Mouse (Mus musculus) liver, postnatal 0 days (tissue): Measurements from ENCODE around the gene Abcc10. TPM values are rescaled to one million over a fixed set of nuclear protein-coding genes. Genes with fewer than 3 reads are reported as not detected.

Experiments used
- ATAC-seq: fragments of 200-750 bp; cut with Nextera tagmentation; 2 replicates; pipeline ENCODE4 v1.8.0; 2017; ENCODE audit warnings: mild to moderate bottlenecking, moderate library complexity
- DNase-seq: peaks from one replicate; pipeline ENCODE4 v3.0.0-alpha.2; 2016
- H3K27ac ChIP-seq: fragments of 300-500 bp; sonication (generic); 2 replicates; pipeline ENCODE4 v1.5.1; 2014; ENCODE audit warnings: antibody characterized with exemption, moderate library complexity, mild to moderate bottlenecking, low read depth
- H3K27me3 ChIP-seq: fragments of 300-500 bp; sonication (generic); 2 replicates; pipeline ENCODE4 v1.6.1; 2014; ENCODE audit warnings: low read length, control low read depth, mixed read lengths; ENCODE audit not compliant: insufficient read depth
- H3K36me3 ChIP-seq: fragments of 300-500 bp; sonication (generic); replicated peaks from 2 replicates; pipeline ENCODE4 v1.6.1; 2014; ENCODE audit warnings: mild to moderate bottlenecking, control low read depth, low read length, moderate library complexity, mixed read lengths; ENCODE audit not compliant: insufficient read depth
- H3K4me1 ChIP-seq: fragments of 300-500 bp; sonication (generic); 2 replicates; pipeline ENCODE4 v1.6.1; 2014; ENCODE audit warnings: antibody characterized with exemption, mild to moderate bottlenecking, control low read depth; ENCODE audit not compliant: insufficient read depth
- H3K4me2 ChIP-seq: fragments of 300-500 bp; sonication (generic); 2 replicates; pipeline ENCODE4 v1.6.1; 2014; ENCODE audit warnings: low read depth, mild to moderate bottlenecking, low read length, moderate library complexity, mixed read lengths
- H3K4me3 ChIP-seq: fragments of 300-500 bp; sonication (generic); 2 replicates; pipeline ENCODE4 v1.5.1; 2014; ENCODE audit warnings: low read depth, low read length
- H3K9ac ChIP-seq: fragments of 300-500 bp; sonication (generic); replicated peaks from 2 replicates; pipeline ENCODE4 v1.6.1; 2014; ENCODE audit warnings: mild to moderate bottlenecking, moderate library complexity
- H3K9me3 ChIP-seq: fragments of 300-500 bp; sonication (generic); 2 replicates; pipeline ENCODE4 v1.6.1; 2016; ENCODE audit warnings: mild to moderate bottlenecking, control low read depth, low read length, mixed read lengths
- CTCF ChIP-seq: sonication (generic); IDR thresholded peaks from 2 replicates; pipeline ENCODE4 v1.5.1; 2016; ENCODE audit warnings: antibody characterized with exemption, low read depth
- EP300 ChIP-seq: IDR thresholded peaks from 2 replicates; pipeline ENCODE4 v1.6.1; 2016; ENCODE audit warnings: antibody characterized with exemption, low read depth, mild to moderate bottlenecking
- WGBS: fragments of 180-500 bp; shearing (Covaris S2); extraction: QIAGEN DNeasy Blood & Tissue Kit; methylation state at CpG from one replicate; pipeline ENCODE4 v1.1.7; 2014; ENCODE audit not compliant: insufficient replicate concordance; 5-methylcytosine and 5-hydroxymethylcytosine counted together
- polyA plus RNA-seq: library from polyadenylated mRNA; unstranded; fragments of >200 nt; fragmentation: Nextera tagmentation; extraction: Ambion mirVana; gene quantifications from 2 replicates; pipeline ENCODE4 v1.2.1, GENCODE M21; 2015

The Abcc10 gene
- polyA plus RNA-seq, 1 experiment from 2014 or later: 1.5 TPM

DNA sequence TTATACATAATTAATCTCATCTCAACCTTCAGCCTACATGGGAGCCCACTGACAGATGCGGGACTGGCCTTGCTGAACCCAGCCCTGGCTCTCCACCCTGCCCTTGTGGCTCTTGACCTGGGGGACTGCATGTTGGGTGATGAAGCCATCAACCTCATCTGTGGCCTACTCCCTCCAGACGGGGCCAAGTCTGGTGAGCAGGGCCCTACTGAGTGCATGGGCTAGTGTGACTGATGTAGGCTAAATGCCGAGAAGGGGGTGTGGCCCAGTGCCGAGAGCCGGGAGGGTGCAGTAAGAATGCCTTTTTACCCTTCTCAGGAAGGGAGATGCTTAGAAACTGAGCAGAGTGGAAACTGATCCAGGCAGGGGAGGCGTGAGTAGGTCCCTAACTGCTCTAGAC lies 73.0 kb downstream of the Abcc10 start:
- WGBS: 36% methylated on average over 6 of the region's 6 CpGs
- Histone ChIP-seq H3K4me3 (no peak overlapping the region), H3K27ac (no peak overlapping the region), H3K9ac (no peak overlapping the region), H3K9me3 (no peaks in the 10 kb centered on the region), H3K27me3 (peaks cover 23% of the 10 kb centered on the region), H3K4me1 (peaks cover 13% of the 10 kb centered on the region), H3K4me2 (no peak overlapping the region), H3K36me3 (peaks cover 41% of the 10 kb centered on the region)
- TF ChIP-seq CTCF: no peak
- ATAC-seq (no peak), DNase-seq (no peak)

- H3K4me3 ChIP-seq: peak overlapping the region; percentile 68
- peaks cover 15% of the 10 kb centered on the region for H3K4me1 ChIP-seq
- under 1% methylated on average over 24 of the region's 54 CpGs for WGBS
- peak overlapping the region; percentile 99 for H3K4me2 ChIP-seq
- peak overlapping the region; percentile 48 for H3K9ac ChIP-seq
- ATAC-seq: peak; percentile 20; the same call in 1 of the 2 replicates
- H3K9me3 ChIP-seq: no peaks in the 10 kb centered on the region
- TF ChIP-seq CTCF (no peak), EP300 (no peak)
- no peak overlapping the region for H3K27ac ChIP-seq
- DNase-seq: no peak
- peaks cover 40% of the 10 kb centered on the region for H3K36me3 ChIP-seq
- peaks cover 23% of the 10 kb centered on the region for H3K27me3 ChIP-seq
Observed at GRCm38 (mm10) chr17:46254106-46254505, 74.0 kb downstream of the Abcc10 start.

- peak; percentile 80 for ATAC-seq
- peak within 1 kb of the TSS; percentile 48 for H3K9ac ChIP-seq
- H3K27me3 ChIP-seq: peaks cover 23% of the 10 kb centered on the region
- H3K36me3 ChIP-seq: peaks cover 37% of the 10 kb centered on the region
- TF ChIP-seq EP300 (no peak), CTCF (no peak)
- H3K4me3 ChIP-seq: peak within 1 kb of the TSS; percentile 68
- WGBS: 2% methylated on average over 36 of the region's 48 CpGs
- no peak within 1 kb of the TSS for H3K27ac ChIP-seq
- no peaks in the 10 kb centered on the region for H3K9me3 ChIP-seq
- DNase-seq: peak; percentile 91
- H3K4me2 ChIP-seq: peak within 1 kb of the TSS; percentile 99
- H3K4me1 ChIP-seq: peaks cover 20% of the 10 kb centered on the region
Observed at GRCm38 (mm10) chr17:46253452-46254084, 74.6 kb downstream of the Abcc10 start, which contains the start of gene Lrrc73. TSS of gene Lrrc73 (plus strand) at chr17:46253531.

Other genes starting within 250 kb of the Abcc10 start
- gene Mrps18a, start 217.4 kb downstream of the Abcc10 start, polyA plus RNA-seq: 52.0 and 55.6 TPM in 2 replicates
- gene Rsph9, start 184.1 kb downstream of the Abcc10 start, polyA plus RNA-seq: 1.7 and 1.8 TPM in 2 replicates
- 25.0 and 25.3 TPM in 2 replicates for gene Mad2l1bp, start 174.8 kb downstream of the Abcc10 start, polyA plus RNA-seq
- 23.4 and 27.5 TPM in 2 replicates for gene Gtpbp2, start 167.3 kb downstream of the Abcc10 start, polyA plus RNA-seq
- 6.9 and 8.9 TPM in 2 replicates for gene Polh, start 125.7 kb downstream of the Abcc10 start, polyA plus RNA-seq
- 7.4 and 8.7 TPM in 2 replicates for gene Xpo5, start 125.6 kb downstream of the Abcc10 start, polyA plus RNA-seq
- 23.9 and 24.8 TPM in 2 replicates for gene Polr1c, start 80.3 kb downstream of the Abcc10 start, polyA plus RNA-seq
- gene Yipf3, start 80.3 kb downstream of the Abcc10 start, polyA plus RNA-seq: 62.6 and 68.7 TPM in 2 replicates
- gene Lrrc73, start 74.8 kb downstream of the Abcc10 start, polyA plus RNA-seq: 0.12 TPM in 1 of 2 replicates, not detected in the other
- gene Tjap1, start 45.3 kb downstream of the Abcc10 start, polyA plus RNA-seq: 5.6 and 6.2 TPM in 2 replicates
- gene Dlk2, start 30.9 kb downstream of the Abcc10 start, polyA plus RNA-seq: not detected in 2 replicates
- 1.6 and 2.2 TPM in 2 replicates for gene Zfp318, start 55.4 kb upstream of the Abcc10 start, polyA plus RNA-seq
- not detected in 2 replicates for gene Crip3, start 100.6 kb upstream of the Abcc10 start, polyA plus RNA-seq
- gene Slc22a7, start 110.1 kb upstream of the Abcc10 start, polyA plus RNA-seq: 0.18 and 0.34 TPM in 2 replicates
- not detected in 2 replicates for gene Ttbk1, start 159.3 kb upstream of the Abcc10 start, polyA plus RNA-seq
- 7.4 and 8.6 TPM in 2 replicates for gene Dnph1, start 168.4 kb upstream of the Abcc10 start, polyA plus RNA-seq
- gene Cul9, start 218.0 kb upstream of the Abcc10 start, polyA plus RNA-seq: 1.0 and 1.3 TPM in 2 replicates
- 1.3 and 1.9 TPM in 2 replicates for gene Srf, start 227.8 kb upstream of the Abcc10 start, polyA plus RNA-seq